Mouse (Mus musculus) cortical plate, adult 2 months (tissue): Measurements from ENCODE around the gene Jmjd8.

ENCODE experiments used
- CTCF ChIP-seq: fragments of 200-500 bp; IDR thresholded peaks from 2 replicates; pipeline ENCODE4 v1.5.1; 2011; ENCODE audit warnings: mild to moderate bottlenecking, control low read depth, low read length; ENCODE audit not compliant: insufficient read depth; ENCODE audit errors: extremely low read depth
- POLR2A ChIP-seq: fragments of 200-500 bp; IDR thresholded peaks from 2 replicates; pipeline ENCODE4 v1.6.1; 2011; ENCODE audit warnings: mild to moderate bottlenecking, low read length, control low read depth; ENCODE audit not compliant: insufficient read depth; ENCODE audit errors: extremely low read depth

GRCm38 (mm10) chr17:25867509-25867835 lies 38.8 kb downstream of the Jmjd8 start:
- TF ChIP-seq CTCF (no peak), POLR2A (no peak)
